9 mouse cellular contexts compared by ENCODE assay signal in genomic region chr1:160351146-160351879, GRCm38 (mm10).
DNase-seq lines count a peak whose midpoint lies in the region; ATAC-seq and TF ChIP-seq lines count a peak whose summit lies in the region.
"Had no signal": no experiment of that assay in that cellular context is flagged by ENCODE, and none has a peak within 500 bp of the region (broad histone marks: within the 10 kb centered on the region; RNA-seq: fewer than 3 reads in every experiment).

No protein-coding gene starts in this region.

- peaks cover 17% of the 10 kb centered on the region for H3K4me1 ChIP-seq in hindbrain, embryonic 10.5 days (replicated peaks)
- H3K4me1 ChIP-seq in liver, embryonic 14.5 days (replicated peaks; ENCODE audit: control insufficient read depth in 2 of 2, insufficient read depth in 2 of 2, low read length in 1 of 2), result peaks cover 0 to 3% of the 10 kb centered on the region in 2 experiments; a peak in 2 of 4 replicates
- H3K4me1 ChIP-seq in stomach, embryonic 15.5 days, result no peaks in the 10 kb centered on the region

- H3K27me3 ChIP-seq in hindbrain, embryonic 10.5 days (ENCODE audit: insufficient read depth, poor library complexity, severe bottlenecking), result no peaks in the 10 kb centered on the region
- H3K27me3 ChIP-seq in liver, embryonic 14.5 days (ENCODE audit: control insufficient read depth, insufficient read depth, low read length), result no peaks in the 10 kb centered on the region
- H3K27me3 ChIP-seq in stomach, embryonic 15.5 days (replicated peaks), result no peaks in the 10 kb centered on the region
- H3K27me3 ChIP-seq: Patski had no signal

- peak; percentile 33 to 55 for DNase-seq in layer of hippocampus, adult 18-20 months (ENCODE audit: low spot score in 2 of 2)
- no peak for DNase-seq in layer of hippocampus, adult 9-10 months (ENCODE audit: low spot score)
- DNase-seq in cerebellum, adult 9-11 months, result peak; percentile 56
- DNase-seq in hindbrain, embryonic 10.5 days (ENCODE audit: low spot score), result no peak
- DNase-seq in liver, embryonic 14.5 days (ENCODE audit: low read depth in 3 of 3, low spot score in 3 of 3), result no peak
- no peak for DNase-seq in urinary bladder, adult 18-20 months (ENCODE audit: low spot score in 2 of 2)

- TF ChIP-seq CTCF in liver, embryonic 14.5 days (IDR thresholded peaks at IDR 0.05; ENCODE audit: low read depth), result no peak

- H3K4me2 ChIP-seq in liver, embryonic 14.5 days (ENCODE audit: low read depth), result peak overlapping the region; percentile 50
- H3K4me2 ChIP-seq in stomach, embryonic 15.5 days, result peak overlapping the region; percentile 64

- H3K4me3 ChIP-seq in hindbrain, embryonic 10.5 days, result peak overlapping the region; percentile 49
- peak overlapping the region in 1 of 2 experiments; percentile 11; a peak in 1 of 4 replicates for H3K4me3 ChIP-seq in liver, embryonic 14.5 days (ENCODE audit: insufficient read depth in 1 of 2, low read depth in 2 of 2, low read length in 2 of 2)
- peak overlapping the region; percentile 39 for H3K4me3 ChIP-seq in stomach, embryonic 15.5 days (replicated peaks)

- ATAC-seq in liver, embryonic 14.5 days (ENCODE audit: insufficient read depth), result no peak
- no peak for ATAC-seq in stomach, embryonic 15.5 days (ENCODE audit: insufficient read depth, low FRiP score, low read depth)
- no peak for ATAC-seq in CD4-positive, CD25-positive, alpha-beta regulatory T cell, adult 4 months

- H3K9me3 ChIP-seq in hindbrain, embryonic 10.5 days, result no peaks in the 10 kb centered on the region
- no peaks in the 10 kb centered on the region for H3K9me3 ChIP-seq in liver, embryonic 14.5 days (ENCODE audit: control insufficient read depth, low read length)
- H3K9me3 ChIP-seq in stomach, embryonic 15.5 days, result no peaks in the 10 kb centered on the region

- peak overlapping the region; percentile 83 for H3K27ac ChIP-seq in hindbrain, embryonic 10.5 days
- H3K27ac ChIP-seq in liver, embryonic 14.5 days, result no peak overlapping the region
- no peak overlapping the region for H3K27ac ChIP-seq in stomach, embryonic 15.5 days

- no peak overlapping the region for H3K9ac ChIP-seq in liver, embryonic 14.5 days (replicated peaks)
- H3K9ac ChIP-seq in stomach, embryonic 15.5 days, result no peak overlapping the region

- WGBS in hindbrain, embryonic 10.5 days, result 28% methylated on average over 12 of the region's 13 CpGs
- 31% methylated on average over 13 of the region's 13 CpGs for WGBS in liver, embryonic 14.5 days (ENCODE audit: insufficient replicate concordance)
- 35% methylated on average over 11 of the region's 13 CpGs for WGBS in stomach, embryonic 15.5 days

- no peak for TF ChIP-seq EP300 in liver, embryonic 14.5 days (IDR thresholded peaks at IDR 0.05; ENCODE audit: low read depth)

- no peaks in the 10 kb centered on the region for H3K36me3 ChIP-seq in hindbrain, embryonic 10.5 days
- H3K36me3 ChIP-seq in liver, embryonic 14.5 days (replicated peaks; ENCODE audit: control insufficient read depth, insufficient read depth, low read depth), result no peaks in the 10 kb centered on the region
- H3K36me3 ChIP-seq in stomach, embryonic 15.5 days, result no peaks in the 10 kb centered on the region

Comparison
In these comparisons a context has a peak if more than half of its experiments do, and no peak if none do; other contexts are left out.
1. DNase-seq: peak in layer of hippocampus, adult 18-20 months (2 of 2) and cerebellum, adult 9-11 months (single experiment); none in layer of hippocampus, adult 9-10 months (single experiment), hindbrain, embryonic 10.5 days (single experiment), liver, embryonic 14.5 days (0 of 3) and urinary bladder, adult 18-20 months (0 of 2).